ENCODE assay signal across 12 mouse cellular contexts in genomic region chr1:53844914-53845612, GRCm38 (mm10).
DNase-seq lines count a peak whose midpoint lies in the region; ATAC-seq and TF ChIP-seq lines count a peak whose summit lies in the region.
"Had no signal": no experiment of that assay in that cellular context is flagged by ENCODE, and none has a peak within 500 bp of the region (broad histone marks: within the 10 kb centered on the region; RNA-seq: fewer than 3 reads in every experiment).

No protein-coding gene starts in this region.

- H3K4me1 ChIP-seq in thymus, adult 2 months (replicated peaks; ENCODE audit: control insufficient read depth, insufficient read depth, low read length): peaks cover 14% of the 10 kb centered on the region
- H3K4me1 ChIP-seq: liver, embryonic 15.5 days had no signal

- H3K27me3 ChIP-seq in thymus, adult 2 months (ENCODE audit: control insufficient read depth, insufficient read depth, low read length): no peaks in the 10 kb centered on the region
- H3K27me3 ChIP-seq: liver, embryonic 15.5 days had no signal

- peak; percentile 74 for ATAC-seq in activated CD4-positive, CD25-positive, alpha-beta regulatory T cell, adult 4 months
- peak; percentile 68 for ATAC-seq in megakaryocyte, adult 5-6 weeks (ENCODE audit: poor library complexity, severe bottlenecking)
- ATAC-seq in erythroblast, adult 5-6 weeks (replicated peaks; ENCODE audit: low FRiP score, poor library complexity, severe bottlenecking): no peak
- ATAC-seq in cerebellum, adult (ENCODE audit: insufficient number of reproducible peaks, low FRiP score, low TSS enrichment): no peak
- ATAC-seq: forebrain, embryonic 16.5 days had no signal

- peak overlapping the region; percentile 58; the same call in 1 of the 2 replicates for H3K27ac ChIP-seq in thymus, adult 2 months (ENCODE audit: control insufficient read depth, insufficient read depth, low read length)
- H3K27ac ChIP-seq: hindbrain, embryonic 10.5 days; liver, embryonic 15.5 days had no signal

- H3K36me3 ChIP-seq in thymus, adult 2 months (ENCODE audit: control insufficient read depth, insufficient read depth, low read length): no peaks in the 10 kb centered on the region
- H3K36me3 ChIP-seq: hindbrain, embryonic 10.5 days; liver, embryonic 15.5 days had no signal

- TF ChIP-seq POLR2A in thymus, adult 2 months (IDR thresholded peaks at IDR 0.05; ENCODE audit: control insufficient read depth, extremely low read depth, insufficient read depth, low read length, poor library complexity): no peak

- H3K4me3 ChIP-seq in thymus, adult 2 months (ENCODE audit: control insufficient read depth, insufficient read depth, low read length): no peak overlapping the region
- H3K4me3 ChIP-seq: hindbrain, embryonic 10.5 days; liver, embryonic 15.5 days had no signal

- 42% methylated on average over 5 of the region's 5 CpGs for WGBS in thymus, adult 2 months

- no peak for DNase-seq in thymus, adult 2 months
- no peak for DNase-seq in thymus, adult 18-20 months
- DNase-seq in MN1 (ENCODE audit: low spot score): no peak
- DNase-seq: right cerebral cortex, postnatal 14 days; thymus, postnatal 25 days had no signal

- no peak for TF ChIP-seq CTCF in thymus, adult 2 months (IDR thresholded peaks at IDR 0.05; ENCODE audit: borderline replicate concordance, control insufficient read depth, extremely low read depth, insufficient read depth, low read length, poor library complexity)

Comparison
In these comparisons a context has a peak if more than half of its experiments do, and no peak if none do; other contexts are left out.
1. ATAC-seq: peak in activated CD4-positive, CD25-positive, alpha-beta regulatory T cell, adult 4 months (single experiment) and megakaryocyte, adult 5-6 weeks (single experiment); none in erythroblast, adult 5-6 weeks (single experiment) and cerebellum, adult (single experiment).